Mouse (Mus musculus): ENCODE data around the gene B4galt1.

DNA sequence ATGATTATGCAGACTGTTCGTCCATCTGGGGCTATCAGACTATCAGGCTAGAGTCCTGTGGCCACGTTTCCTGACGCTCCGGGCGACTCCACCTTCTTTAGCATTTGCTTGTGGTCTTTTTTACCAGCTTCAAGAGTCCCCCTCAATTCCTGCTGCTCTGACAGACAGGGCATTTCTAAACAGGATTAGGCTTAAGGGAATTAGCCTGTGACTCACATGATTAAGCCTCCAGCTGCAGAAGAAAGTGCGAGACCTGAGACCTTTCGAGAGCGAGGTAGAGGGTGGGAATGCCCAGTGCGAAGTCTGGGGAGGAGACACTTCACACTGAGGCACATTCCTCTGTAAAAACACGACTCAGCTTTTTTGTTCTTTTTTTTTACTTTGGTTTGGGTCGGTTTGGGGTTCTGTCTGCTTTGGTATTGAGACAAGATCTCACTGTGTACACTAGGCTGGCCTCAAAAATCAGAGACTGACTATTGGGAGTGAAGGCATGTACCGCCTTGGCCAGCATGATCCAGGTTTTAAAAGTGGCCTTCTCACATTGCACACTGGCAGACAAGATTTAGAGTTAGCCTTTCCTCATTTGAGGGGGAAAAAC, 37.9 kb downstream of the B4galt1 start:
- TF ChIP-seq POLR2A (IDR thresholded peaks at IDR 0.05; ENCODE audit: borderline replicate concordance, extremely low read depth, insufficient read depth, insufficient read length, poor library complexity, severe bottlenecking) (no peak), CTCF (IDR thresholded peaks at IDR 0.05; ENCODE audit: borderline replicate concordance, extremely low read depth, insufficient read depth, insufficient read length) (no peak)
